Mouse (Mus musculus) MEL (cell line): ENCODE measurements at regions not wholly inside any gene's neighbourhood (a gene's known extent, or its start where the extent isn't known, plus 50 kb on each side); places are given as distances from the start of the nearest gene placed in this dataset.

ENCODE experiments used
- DNase-seq: peaks from one replicate; pipeline ENCODE4 v3.0.0; 2011; ENCODE audit warnings: low read depth, low spot score
- H3K27ac ChIP-seq: 2 replicates; pipeline ENCODE4 v1.5.1; 2012; ENCODE audit warnings: low read depth, mild to moderate bottlenecking, control low read depth, low read length, moderate library complexity; ENCODE audit not compliant: control insufficient read depth
- H3K27me3 ChIP-seq, 2 experiments: fragments of 150-350 bp in 1 of 2; sonication (generic) in 1 of 2; 2 replicates each; pipeline ENCODE4 v1.6.1; 2012; ENCODE audit warnings: low read length in 2 of 2, mild to moderate bottlenecking in 2 of 2, improper control_type of control experiment in 1 of 2, moderate library complexity in 1 of 2; ENCODE audit not compliant: insufficient read depth in 2 of 2, control insufficient read depth in 1 of 2
- H3K36me3 ChIP-seq, 2 experiments: 2 replicates each; pipeline ENCODE4 v1.6.1; 2012 to 2014; ENCODE audit warnings: low read length in 2 of 2, improper control_type of control experiment in 1 of 2, inconsistent platforms in 1 of 2, mild to moderate bottlenecking in 1 of 2; ENCODE audit not compliant: insufficient read depth in 2 of 2, control insufficient read depth in 1 of 2
- H3K4me1 ChIP-seq, 2 experiments: fragments of 150-350 bp in 1 of 2; sonication (generic) in 1 of 2; 2 replicates each; pipeline ENCODE4 v1.6.1; 2012; ENCODE audit warnings: low read length in 2 of 2, improper control_type of control experiment in 1 of 2, mild to moderate bottlenecking in 1 of 2; ENCODE audit not compliant: insufficient read depth in 2 of 2, control insufficient read depth in 1 of 2
- H3K4me3 ChIP-seq, 2 experiments: fragments of 150-350 bp in 1 of 2; sonication (generic) in 1 of 2; 2 replicates each; pipeline ENCODE4 v1.5.1; 2012; ENCODE audit warnings: low read depth in 2 of 2, low read length in 2 of 2, mild to moderate bottlenecking in 2 of 2, moderate library complexity in 2 of 2, control low read depth in 1 of 2, improper control_type of control experiment in 1 of 2; ENCODE audit not compliant: control insufficient read depth in 1 of 2, insufficient read depth in 1 of 2
- H3K79me2 ChIP-seq: 2 replicates; pipeline ENCODE4 v1.6.1; 2012; ENCODE audit warnings: mild to moderate bottlenecking, low read length, moderate library complexity; ENCODE audit not compliant: control insufficient read depth, poor library complexity, insufficient read depth
- H3K9ac ChIP-seq: 2 replicates; pipeline ENCODE4 v1.6.1; 2012; ENCODE audit warnings: low read depth, mild to moderate bottlenecking, control low read depth, low read length, moderate library complexity; ENCODE audit not compliant: control insufficient read depth, poor library complexity, severe bottlenecking
- H3K9me3 ChIP-seq: fragments of 150-350 bp; sonication (generic); replicated peaks from 2 replicates; pipeline ENCODE4 v1.6.1; 2012; ENCODE audit warnings: mild to moderate bottlenecking, low read length, improper control_type of control experiment, moderate library complexity; ENCODE audit not compliant: insufficient read depth
- CHD2 ChIP-seq: IDR thresholded peaks from 2 replicates; pipeline ENCODE4 v1.6.1; 2011; ENCODE audit warnings: low read length, improper control_type of control experiment
- CTCF ChIP-seq, 3 experiments: IDR thresholded peaks in 2 of 3; conservative IDR thresholded peaks in 1 of 3; 2 replicates each; pipeline ENCODE4 v1.5.1; 2011 to 2012; ENCODE audit warnings: low read length in 3 of 3, low read depth in 2 of 3, mild to moderate bottlenecking in 2 of 3, improper control_type of control experiment in 1 of 3, inconsistent platforms in 1 of 3, mixed read lengths in 1 of 3, moderate library complexity in 1 of 3; ENCODE audit not compliant: control insufficient read depth in 1 of 3, insufficient read depth in 1 of 3, poor library complexity in 1 of 3, severe bottlenecking in 1 of 3
- ELF1 ChIP-seq: IDR thresholded peaks from 2 replicates; pipeline ENCODE4 v1.6.1; 2014; ENCODE audit warnings: low read depth, mild to moderate bottlenecking, inconsistent platforms, low read length, improper control_type of control experiment, moderate library complexity
- EP300 ChIP-seq, 2 experiments: IDR thresholded peaks; 2 replicates each; pipeline ENCODE4 v1.6.1; 2011; ENCODE audit warnings: improper control_type of control experiment in 2 of 2, low read length in 2 of 2, low read depth in 1 of 2, mild to moderate bottlenecking in 1 of 2
- HCFC1 ChIP-seq: IDR thresholded peaks from 2 replicates; pipeline ENCODE4 v1.6.1; 2012; ENCODE audit warnings: low read depth, mild to moderate bottlenecking, inconsistent platforms, low read length, improper control_type of control experiment, moderate library complexity
- KAT2A ChIP-seq: conservative IDR thresholded peaks from 2 replicates; pipeline ENCODE4 v1.6.1; 2012; ENCODE audit warnings: low read depth, low read length, improper control_type of control experiment, inconsistent platforms
- NELFE ChIP-seq: IDR thresholded peaks from 2 replicates; pipeline ENCODE4 v1.6.1; 2011; ENCODE audit warnings: low read depth, low read length, improper control_type of control experiment
- POLR2AphosphoS2 ChIP-seq: IDR thresholded peaks from 2 replicates; pipeline ENCODE4 v1.6.1; 2011; ENCODE audit warnings: low read length, improper control_type of control experiment
- RAD21 ChIP-seq: IDR thresholded peaks from 2 replicates; pipeline ENCODE4 v1.6.1; 2011; ENCODE audit warnings: mild to moderate bottlenecking, low read depth, low read length, improper control_type of control experiment
- SIN3A ChIP-seq: IDR thresholded peaks from 2 replicates; pipeline ENCODE4 v1.6.1; 2012; ENCODE audit warnings: low read length, improper control_type of control experiment, inconsistent platforms
- SMC3 ChIP-seq: IDR thresholded peaks from 2 replicates; pipeline ENCODE4 v1.6.1; 2011; ENCODE audit warnings: low read depth, low read length, improper control_type of control experiment
- UBTF ChIP-seq: IDR thresholded peaks from 2 replicates; pipeline ENCODE4 v1.6.1; 2012; ENCODE audit warnings: low read depth, mild to moderate bottlenecking, inconsistent platforms, low read length, improper control_type of control experiment, moderate library complexity, borderline replicate concordance; ENCODE audit not compliant: insufficient read depth
- USF1 ChIP-seq: IDR thresholded peaks from 2 replicates; pipeline ENCODE4 v1.6.1; 2014; ENCODE audit warnings: low read depth, mild to moderate bottlenecking, inconsistent platforms, low read length, improper control_type of control experiment, moderate library complexity
- USF2 ChIP-seq, 2 experiments: IDR thresholded peaks; 2 replicates each; pipeline ENCODE4 v1.6.1; 2011 to 2012; ENCODE audit warnings: improper control_type of control experiment in 2 of 2, low read length in 2 of 2, borderline replicate concordance in 1 of 2, inconsistent platforms in 1 of 2, low read depth in 1 of 2, mild to moderate bottlenecking in 1 of 2; ENCODE audit not compliant: insufficient read depth in 1 of 2
- ZC3H11A ChIP-seq: IDR thresholded peaks from 2 replicates; pipeline ENCODE4 v1.6.1; 2012; ENCODE audit warnings: low read depth, mild to moderate bottlenecking, inconsistent platforms, low read length, improper control_type of control experiment
- ZMIZ1 ChIP-seq: IDR thresholded peaks from 2 replicates; pipeline ENCODE4 v1.6.1; 2012; ENCODE audit warnings: low read depth, mild to moderate bottlenecking, inconsistent platforms, low read length, improper control_type of control experiment, moderate library complexity

GRCm38 (mm10) chr13:101509946-101510345 lies 258.1 kb downstream of the Pik3r1 start:
- Histone ChIP-seq H3K79me2 (no peaks in the 10 kb centered on the region), H3K4me3 (no peak overlapping the region), H3K4me1 (no peaks in the 10 kb centered on the region), H3K9me3 (no peaks in the 10 kb centered on the region), H3K27ac (no peak overlapping the region), H3K9ac (no peak overlapping the region), H3K27me3 (no peaks in the 10 kb centered on the region; a peak in 1 of 4 replicates)
- DNase-seq: peak; percentile 52
- TF ChIP-seq CTCF (IDR thresholded peaks at IDR 0.05 in 2 of 3, conservative IDR thresholded peaks at IDR 0.05 in 1 of 3; ENCODE audit: control insufficient read depth in 1 of 3, insufficient read depth in 1 of 3, low read depth in 2 of 3, low read length in 3 of 3, poor library complexity in 1 of 3, severe bottlenecking in 1 of 3): peak; percentile 20 to 68 (median 25); a peak in 5 of 6 replicates
- TF ChIP-seq RAD21: peak; percentile 82
- no peak for TF ChIP-seq EP300 (IDR thresholded peaks at IDR 0.05; ENCODE audit: low read depth in 1 of 2, low read length in 2 of 2)
- TF ChIP-seq POLR2AphosphoS2: no peak
- no peak for TF ChIP-seq ELF1
- peak; percentile 84 for TF ChIP-seq SMC3
- no peak for TF ChIP-seq NELFE
- TF ChIP-seq ZC3H11A: peak; percentile 72; the same call in 1 of the 2 replicates
- no peak for TF ChIP-seq UBTF
- TF ChIP-seq, all 39 proteins: peak for 4
- no peaks in the 10 kb centered on the region for H3K36me3 ChIP-seq

GRCm38 (mm10) chr13:101508331-101508730 lies 259.7 kb downstream of the Pik3r1 start:
- no peaks in the 10 kb centered on the region; a peak in 1 of 4 replicates for H3K27me3 ChIP-seq
- H3K9me3 ChIP-seq: no peaks in the 10 kb centered on the region
- no peak for DNase-seq
- TF ChIP-seq USF1: no peak
- TF ChIP-seq POLR2AphosphoS2: no peak
- TF ChIP-seq KAT2A: no peak
- no peak for TF ChIP-seq ZC3H11A
- no peak for TF ChIP-seq CHD2
- TF ChIP-seq ZMIZ1: no peak
- no peak for TF ChIP-seq SIN3A
- TF ChIP-seq HCFC1: no peak
- no peak for TF ChIP-seq USF2 (IDR thresholded peaks at IDR 0.05; ENCODE audit: borderline replicate concordance in 1 of 2, insufficient read depth in 1 of 2, low read depth in 1 of 2, low read length in 2 of 2)
- TF ChIP-seq NELFE: no peak
- TF ChIP-seq, all 39 proteins: peak for 0
- H3K4me3 ChIP-seq: no peak overlapping the region
- no peaks in the 10 kb centered on the region for H3K79me2 ChIP-seq
- H3K36me3 ChIP-seq: no peaks in the 10 kb centered on the region
- H3K4me1 ChIP-seq: no peaks in the 10 kb centered on the region
- no peak overlapping the region for H3K27ac ChIP-seq
- H3K9ac ChIP-seq: no peak overlapping the region
